Mouse (Mus musculus) cerebellum, adult 9-11 months (tissue): Measurements from ENCODE around the gene Gm17018.

Experiments
- DNase-seq: peaks from one replicate; pipeline ENCODE4 v3.0.0; 2022

Gene Gm17018

GRCm38 (mm10) chr19:45549948-45550347 lies 10.5 kb upstream of the Gm17018 start:
- no peak for DNase-seq

- no peak for DNase-seq
Measured at GRCm38 (mm10) chr19:45552187-45552586, 8.2 kb upstream of the Gm17018 start.

- DNase-seq: no peak
Measured at GRCm38 (mm10) chr19:45554136-45554535, 6.3 kb upstream of the Gm17018 start.

GRCm38 (mm10) chr19:45565925-45566715 lies 5.7 kb downstream of the Gm17018 start:
- DNase-seq: peak; percentile 33

GRCm38 (mm10) chr19:45567367-45567766 lies 7.0 kb downstream of the Gm17018 start:
- no peak for DNase-seq

- no peak for DNase-seq
Measured at GRCm38 (mm10) chr19:45573033-45573432, 12.6 kb downstream of the Gm17018 start.

- peak; percentile 77 for DNase-seq
Measured at GRCm38 (mm10) chr19:45573861-45574267, 13.4 kb downstream of the Gm17018 start.

GRCm38 (mm10) chr19:45574339-45574898 lies 14.0 kb downstream of the Gm17018 start:
- no peak for DNase-seq

- DNase-seq: no peak
Measured at GRCm38 (mm10) chr19:45574941-45575631, 14.7 kb downstream of the Gm17018 start.

- DNase-seq: no peak
Measured at GRCm38 (mm10) chr19:45575632-45576001, 15.2 kb downstream of the Gm17018 start.

GRCm38 (mm10) chr19:45577141-45577750 lies 16.8 kb downstream of the Gm17018 start:
- no peak for DNase-seq

GRCm38 (mm10) chr19:45578976-45579375 lies 18.6 kb downstream of the Gm17018 start:
- no peak for DNase-seq

- no peak for DNase-seq
Measured at GRCm38 (mm10) chr19:45579416-45579815, 19.0 kb downstream of the Gm17018 start.

- no peak for DNase-seq
Measured at GRCm38 (mm10) chr19:45580235-45580634, 19.8 kb downstream of the Gm17018 start.

GRCm38 (mm10) chr19:45581257-45581656 lies 20.8 kb downstream of the Gm17018 start:
- no peak for DNase-seq

- DNase-seq: no peak
Measured at GRCm38 (mm10) chr19:45582161-45582560, 21.7 kb downstream of the Gm17018 start.

GRCm38 (mm10) chr19:45583136-45583535 lies 22.7 kb downstream of the Gm17018 start:
- no peak for DNase-seq

GRCm38 (mm10) chr19:45584856-45585620 lies 24.6 kb downstream of the Gm17018 start:
- DNase-seq: no peak

- no peak for DNase-seq
Measured at GRCm38 (mm10) chr19:45586850-45587249, 26.4 kb downstream of the Gm17018 start.

- no peak for DNase-seq
Measured at GRCm38 (mm10) chr19:45587509-45588292, 27.3 kb downstream of the Gm17018 start.

GRCm38 (mm10) chr19:45589761-45590160 lies 29.3 kb downstream of the Gm17018 start:
- DNase-seq: peak; percentile 41

- peak; percentile 54 for DNase-seq
Measured at GRCm38 (mm10) chr19:45591704-45592103, 31.3 kb downstream of the Gm17018 start.
